Mouse (Mus musculus) small intestine, adult 2 months (tissue): ENCODE measurements around the gene Scai. TPM values are rescaled to one million over a fixed set of nuclear protein-coding genes. Genes with fewer than 3 reads are reported as not detected.

Experiments
- H3K27ac ChIP-seq: fragments of 200-500 bp; 2 replicates; pipeline ENCODE4 v1.5.1; 2012; ENCODE audit warnings: low read depth, low read length, control low read depth, inconsistent platforms; ENCODE audit not compliant: insufficient read depth
- H3K27me3 ChIP-seq: fragments of 200-500 bp; 2 replicates; pipeline ENCODE4 v1.6.1; 2012; ENCODE audit warnings: mild to moderate bottlenecking, moderate library complexity, low read length, inconsistent platforms; ENCODE audit not compliant: control insufficient read depth, insufficient read depth
- H3K36me3 ChIP-seq: fragments of 200-500 bp; 2 replicates; pipeline ENCODE4 v1.6.1; 2012; ENCODE audit warnings: mild to moderate bottlenecking, low read length, control low read depth, inconsistent platforms; ENCODE audit not compliant: control insufficient read depth, insufficient read depth
- H3K4me1 ChIP-seq: fragments of 200-500 bp; 2 replicates; pipeline ENCODE4 v1.6.1; 2012; ENCODE audit warnings: low read length, inconsistent platforms, mixed read lengths; ENCODE audit not compliant: control insufficient read depth, insufficient read depth, insufficient read length
- H3K4me3 ChIP-seq: fragments of 200-500 bp; 2 replicates; pipeline ENCODE4 v1.5.1; 2012; ENCODE audit warnings: low read depth, mild to moderate bottlenecking, control low read depth, inconsistent platforms, low read length, moderate library complexity
- CTCF ChIP-seq: fragments of 200-500 bp; IDR thresholded peaks from 2 replicates; pipeline ENCODE4 v1.5.1; 2012; ENCODE audit warnings: low read depth, mild to moderate bottlenecking, control low read depth, inconsistent platforms, low read length, moderate library complexity, mixed read lengths; ENCODE audit not compliant: insufficient replicate concordance, insufficient read length; ENCODE audit errors: extremely low read depth
- POLR2A ChIP-seq: fragments of 200-500 bp; IDR thresholded peaks from 2 replicates; pipeline ENCODE4 v1.6.1; 2012; ENCODE audit warnings: low read depth, mild to moderate bottlenecking, control low read depth, inconsistent platforms, low read length, moderate library complexity
- WGBS: fragments of 180-500 bp; shearing (Covaris S2); methylation state at CpG from one replicate; pipeline ENCODE4 v1.1.7; 2018; 5-methylcytosine and 5-hydroxymethylcytosine counted together
- polyA plus RNA-seq: library from polyadenylated mRNA; depleted of rRNA; stranded (reverse); fragments of >200 nt; gene quantifications from 2 replicates; pipeline ENCODE4 v1.2.3, GENCODE M21; 2012; rRNA removed

The Scai gene
- polyA plus RNA-seq, 1 experiment = 0.24 TPM

- no peaks in the 10 kb centered on the region for H3K27me3 ChIP-seq
- TF ChIP-seq POLR2A (no peak), CTCF (no peak)
- no peaks in the 10 kb centered on the region for H3K4me1 ChIP-seq
- H3K4me3 ChIP-seq = no peak overlapping the region
- no peak overlapping the region for H3K27ac ChIP-seq
- WGBS = 96% methylated on average over 1 of the region's 1 CpGs
- H3K36me3 ChIP-seq = peaks cover 62% of the 10 kb centered on the region
Measured at GRCm38 (mm10) chr2:39048515-39048914, 142.0 kb downstream of the Scai start.

GRCm38 (mm10) chr2:39040215-39040614 is 150.3 kb downstream of the Scai start:
- TF ChIP-seq POLR2A (no peak), CTCF (no peak)
- Histone ChIP-seq H3K4me3 (no peak overlapping the region), H3K27me3 (no peaks in the 10 kb centered on the region), H3K4me1 (no peaks in the 10 kb centered on the region), H3K36me3 (peaks cover 57% of the 10 kb centered on the region), H3K27ac (no peak overlapping the region)
- 95% methylated on average over 1 of the region's 1 CpGs for WGBS

- H3K36me3 ChIP-seq = peaks cover 63% of the 10 kb centered on the region
- no peaks in the 10 kb centered on the region for H3K27me3 ChIP-seq
- H3K4me1 ChIP-seq = no peaks in the 10 kb centered on the region
- TF ChIP-seq CTCF (no peak), POLR2A (no peak)
- no peak overlapping the region for H3K27ac ChIP-seq
- no peak overlapping the region for H3K4me3 ChIP-seq
- 100% methylated on average over 1 of the region's 1 CpGs for WGBS
Measured at GRCm38 (mm10) chr2:39031611-39032010, 158.9 kb downstream of the Scai start.

GRCm38 (mm10) chr2:39020004-39020403 is 170.5 kb downstream of the Scai start:
- Histone ChIP-seq H3K27me3 (no peaks in the 10 kb centered on the region), H3K4me1 (no peaks in the 10 kb centered on the region), H3K36me3 (peaks cover 78% of the 10 kb centered on the region), H3K27ac (no peak overlapping the region), H3K4me3 (no peak overlapping the region)
- WGBS = 91% methylated on average over 1 of the region's 1 CpGs
- no peak for TF ChIP-seq POLR2A
- no peak for TF ChIP-seq CTCF

- WGBS = 74% methylated on average over 3 of the region's 3 CpGs
- no peaks in the 10 kb centered on the region for H3K27me3 ChIP-seq
- H3K27ac ChIP-seq = no peak overlapping the region
- no peaks in the 10 kb centered on the region for H3K4me1 ChIP-seq
- no peak overlapping the region for H3K4me3 ChIP-seq
- peaks cover 67% of the 10 kb centered on the region for H3K36me3 ChIP-seq
- TF ChIP-seq POLR2A (no peak), CTCF (no peak)
Measured at GRCm38 (mm10) chr2:39016581-39016980, 174.0 kb downstream of the Scai start.

Other genes with a start within 250 kb of the Scai start
- gene Wdr38, start 193.3 kb downstream of the Scai start, polyA plus RNA-seq = 0.13 TPM in 2 replicates
- 22.8 and 23.5 TPM in 2 replicates for gene Arpc5l, start 185.4 kb downstream of the Scai start, polyA plus RNA-seq
- gene Rpl35, start 185.1 kb downstream of the Scai start, polyA plus RNA-seq = 34.0 and 67.2 TPM in 2 replicates
- gene Golga1, start 125.2 kb downstream of the Scai start, polyA plus RNA-seq = 5.2 and 10.4 TPM in 2 replicates
- gene Ppp6c, start 35.7 kb upstream of the Scai start, polyA plus RNA-seq = 4.3 and 8.9 TPM in 2 replicates